Mouse (Mus musculus) limb, embryonic 13.5 days (tissue): ENCODE results near the gene Atic. TPM values are rescaled to one million over a fixed set of nuclear protein-coding genes. Genes with fewer than 3 reads are reported as not detected.

Experiments used
- ATAC-seq: fragments of 200-750 bp; cut with Nextera tagmentation; 2 replicates; pipeline ENCODE4 v1.8.0; 2017; ENCODE audit warnings: low read depth, moderate number of reproducible peaks, moderate TSS enrichment; ENCODE audit not compliant: low FRiP score
- H3K27ac ChIP-seq: fragments of 300-500 bp; sonication (generic); 2 replicates; pipeline ENCODE4 v1.5.1; 2015; ENCODE audit warnings: inconsistent platforms, mild to moderate bottlenecking, moderate library complexity
- H3K27me3 ChIP-seq: fragments of 300-500 bp; sonication (generic); 2 replicates; pipeline ENCODE4 v1.6.1; 2015; ENCODE audit warnings: mild to moderate bottlenecking, inconsistent platforms
- H3K36me3 ChIP-seq: fragments of 300-500 bp; sonication (generic); 2 replicates; pipeline ENCODE4 v1.6.1; 2015; ENCODE audit warnings: inconsistent platforms, mild to moderate bottlenecking, moderate library complexity
- H3K4me1 ChIP-seq: fragments of 300-500 bp; sonication (generic); 2 replicates; pipeline ENCODE4 v1.6.1; 2015; ENCODE audit warnings: inconsistent platforms
- H3K4me2 ChIP-seq: fragments of 300-500 bp; sonication (generic); replicated peaks from 2 replicates; pipeline ENCODE4 v1.6.1; 2015; ENCODE audit warnings: inconsistent platforms, mild to moderate bottlenecking, moderate library complexity
- H3K4me3 ChIP-seq: fragments of 300-500 bp; sonication (generic); 2 replicates; pipeline ENCODE4 v1.5.1; 2015; ENCODE audit warnings: moderate library complexity, mild to moderate bottlenecking, inconsistent platforms
- H3K9ac ChIP-seq: fragments of 300-500 bp; sonication (generic); 2 replicates; pipeline ENCODE4 v1.6.1; 2015; ENCODE audit warnings: mild to moderate bottlenecking, inconsistent platforms
- H3K9me3 ChIP-seq: fragments of 300-500 bp; sonication (generic); 2 replicates; pipeline ENCODE4 v1.6.1; 2016; ENCODE audit warnings: inconsistent platforms
- WGBS: fragments of 180-500 bp; shearing (Covaris S2); methylation state at CpG from one replicate; pipeline ENCODE4 v1.1.7; 2015; 5-methylcytosine and 5-hydroxymethylcytosine counted together
- polyA plus RNA-seq: library from polyadenylated mRNA; unstranded; fragments of >200 nt; fragmentation: Nextera tagmentation; extraction: Ambion mirVana; gene quantifications from 2 replicates; pipeline ENCODE4 v1.2.1, GENCODE M21; 2015

The Atic gene
- 71.4 and 73.8 TPM in 2 replicates for polyA plus RNA-seq

- under 1% methylated on average over 54 of the region's 55 CpGs for WGBS
- H3K27me3 ChIP-seq = no peaks in the 10 kb centered on the region
- H3K27ac ChIP-seq = peak within 1 kb of the TSS; percentile 76
- H3K9ac ChIP-seq = peak within 1 kb of the TSS; percentile 79
- peak within 1 kb of the TSS; percentile 63 for H3K4me3 ChIP-seq
- peak; percentile 99 for ATAC-seq
- H3K36me3 ChIP-seq = peaks cover 30% of the 10 kb centered on the region
- peaks cover 7% of the 10 kb centered on the region; the same call in 1 of the 2 replicates for H3K9me3 ChIP-seq
- peak within 1 kb of the TSS; percentile 76 for H3K4me2 ChIP-seq
- H3K4me1 ChIP-seq = peaks cover 13% of the 10 kb centered on the region
Observed at GRCm38 (mm10) chr1:71556688-71557612, at the start of gene Atic. TSS of gene Atic (plus strand) at chr1:71557150.

- H3K4me2 ChIP-seq = no peak overlapping the region
- WGBS = 14% methylated on average over 9 of the region's 9 CpGs
- H3K4me1 ChIP-seq = 0 out of 2 replicates have a peak, but pooled peaks cover 2% of the 10 kb centered on the region
- H3K27me3 ChIP-seq = no peaks in the 10 kb centered on the region
- H3K4me3 ChIP-seq = no peak overlapping the region
- H3K27ac ChIP-seq = no peak overlapping the region
- H3K36me3 ChIP-seq = no peaks in the 10 kb centered on the region
- no peaks in the 10 kb centered on the region for H3K9me3 ChIP-seq
- no peak overlapping the region for H3K9ac ChIP-seq
- peak; percentile 32; the same call in 1 of the 2 replicates for ATAC-seq
Observed at GRCm38 (mm10) chr1:71507251-71507650, 49.7 kb upstream of the Atic start.

GRCm38 (mm10) chr1:71515041-71515440, 41.9 kb upstream of the Atic start:
- no peak for ATAC-seq
- no peak overlapping the region for H3K4me3 ChIP-seq
- H3K36me3 ChIP-seq = no peaks in the 10 kb centered on the region
- no peak overlapping the region for H3K27ac ChIP-seq
- no peaks in the 10 kb centered on the region for H3K9me3 ChIP-seq
- WGBS = 87% methylated on average over 4 of the region's 4 CpGs
- H3K4me1 ChIP-seq = no peaks in the 10 kb centered on the region
- H3K9ac ChIP-seq = no peak overlapping the region
- H3K4me2 ChIP-seq = no peak overlapping the region
- no peaks in the 10 kb centered on the region for H3K27me3 ChIP-seq

- H3K4me1 ChIP-seq = peaks cover 12% of the 10 kb centered on the region
- no peak overlapping the region; the same call in 1 of the 2 replicates for H3K4me2 ChIP-seq
- no peak overlapping the region for H3K9ac ChIP-seq
- no peaks in the 10 kb centered on the region for H3K9me3 ChIP-seq
- no peak overlapping the region for H3K4me3 ChIP-seq
- peak; percentile 78 for ATAC-seq
- H3K27me3 ChIP-seq = no peaks in the 10 kb centered on the region
- H3K27ac ChIP-seq = no peak overlapping the region
- 57% methylated on average over 18 of the region's 18 CpGs for WGBS
- no peaks in the 10 kb centered on the region for H3K36me3 ChIP-seq
Observed at GRCm38 (mm10) chr1:71528808-71529648, 27.9 kb upstream of the Atic start.

- Histone ChIP-seq H3K4me2 (no peak overlapping the region), H3K9me3 (no peaks in the 10 kb centered on the region), H3K4me1 (peaks cover 7% of the 10 kb centered on the region), H3K36me3 (no peaks in the 10 kb centered on the region), H3K4me3 (no peak overlapping the region), H3K9ac (no peak overlapping the region), H3K27ac (no peak overlapping the region), H3K27me3 (no peaks in the 10 kb centered on the region)
- 86% methylated on average over 2 of the region's 2 CpGs for WGBS
- no peak for ATAC-seq
Observed at GRCm38 (mm10) chr1:71530779-71531178, 26.2 kb upstream of the Atic start.

GRCm38 (mm10) chr1:71531653-71532052, 25.3 kb upstream of the Atic start:
- Histone ChIP-seq H3K9me3 (no peaks in the 10 kb centered on the region), H3K27ac (no peak overlapping the region), H3K4me3 (no peak overlapping the region), H3K27me3 (no peaks in the 10 kb centered on the region), H3K36me3 (no peaks in the 10 kb centered on the region), H3K4me1 (peaks cover 7% of the 10 kb centered on the region), H3K9ac (no peak overlapping the region), H3K4me2 (no peak overlapping the region)
- no peak for ATAC-seq
- 15% methylated on average over 7 of the region's 7 CpGs for WGBS

GRCm38 (mm10) chr1:71539641-71540040, 17.3 kb upstream of the Atic start:
- Histone ChIP-seq H3K9ac (no peak overlapping the region), H3K36me3 (no peaks in the 10 kb centered on the region), H3K4me1 (no peaks in the 10 kb centered on the region), H3K27me3 (no peaks in the 10 kb centered on the region), H3K4me3 (no peak overlapping the region), H3K27ac (no peak overlapping the region), H3K9me3 (no peaks in the 10 kb centered on the region), H3K4me2 (no peak overlapping the region)
- ATAC-seq = no peak
- 88% methylated on average over 4 of the region's 4 CpGs for WGBS

GRCm38 (mm10) chr1:71540437-71540836, 16.5 kb upstream of the Atic start:
- Histone ChIP-seq H3K27me3 (no peaks in the 10 kb centered on the region), H3K36me3 (no peaks in the 10 kb centered on the region), H3K4me3 (no peak overlapping the region), H3K4me1 (no peaks in the 10 kb centered on the region), H3K27ac (no peak overlapping the region), H3K9ac (no peak overlapping the region), H3K4me2 (no peak overlapping the region), H3K9me3 (no peaks in the 10 kb centered on the region)
- WGBS = 79% methylated on average over 3 of the region's 3 CpGs
- ATAC-seq = no peak

- no peak for ATAC-seq
- Histone ChIP-seq H3K27ac (no peak overlapping the region), H3K27me3 (no peaks in the 10 kb centered on the region), H3K4me1 (no peaks in the 10 kb centered on the region), H3K9me3 (no peaks in the 10 kb centered on the region), H3K4me3 (no peak overlapping the region), H3K4me2 (no peak overlapping the region), H3K36me3 (no peaks in the 10 kb centered on the region), H3K9ac (no peak overlapping the region)
- 85% methylated on average over 10 of the region's 10 CpGs for WGBS
Observed at GRCm38 (mm10) chr1:71550626-71551195, 6.2 kb upstream of the Atic start.

GRCm38 (mm10) chr1:71560626-71561025, 3.7 kb downstream of the Atic start:
- Histone ChIP-seq H3K9me3 (peaks cover 7% of the 10 kb centered on the region; the same call in 1 of the 2 replicates), H3K36me3 (peaks cover 59% of the 10 kb centered on the region), H3K4me1 (peaks cover 13% of the 10 kb centered on the region), H3K4me2 (no peak overlapping the region), H3K4me3 (no peak overlapping the region), H3K27me3 (no peaks in the 10 kb centered on the region), H3K9ac (no peak overlapping the region), H3K27ac (no peak overlapping the region)
- no peak for ATAC-seq
- 93% methylated on average over 4 of the region's 4 CpGs for WGBS

- no peak overlapping the region for H3K27ac ChIP-seq
- H3K27me3 ChIP-seq = no peaks in the 10 kb centered on the region
- no peak for ATAC-seq
- peaks cover 7% of the 10 kb centered on the region; the same call in 1 of the 2 replicates for H3K9me3 ChIP-seq
- H3K36me3 ChIP-seq = peaks cover 89% of the 10 kb centered on the region
- H3K4me2 ChIP-seq = no peak overlapping the region
- no peak overlapping the region for H3K4me3 ChIP-seq
- 95% methylated on average over 7 of the region's 7 CpGs for WGBS
- H3K9ac ChIP-seq = no peak overlapping the region
- H3K4me1 ChIP-seq = 0 out of 2 replicates have a peak, but pooled peaks cover 3% of the 10 kb centered on the region
Observed at GRCm38 (mm10) chr1:71564291-71564690, 7.3 kb downstream of the Atic start.
